Mouse (Mus musculus) bone marrow, adult 2 months (tissue): ENCODE data around the gene Ncln. TPM values are rescaled to one million over a fixed set of nuclear protein-coding genes. Genes with fewer than 3 reads are reported as not detected.

Experiments
- H3K27ac ChIP-seq: fragments of 200-500 bp; 2 replicates; pipeline ENCODE4 v1.5.1; 2012; ENCODE audit warnings: low read depth, mild to moderate bottlenecking, control low read depth, inconsistent platforms, low read length; ENCODE audit not compliant: control insufficient read depth, poor library complexity, insufficient read depth
- H3K4me1 ChIP-seq: fragments of 200-500 bp; 2 replicates; pipeline ENCODE4 v1.6.1; 2011; ENCODE audit warnings: low read length; ENCODE audit not compliant: control insufficient read depth, insufficient read depth
- H3K4me3 ChIP-seq: fragments of 200-500 bp; replicated peaks from 2 replicates; pipeline ENCODE3; 2011; ENCODE audit warnings: mild to moderate bottlenecking, low read depth, low read length, control low read depth; ENCODE audit not compliant: control insufficient read depth
- CTCF ChIP-seq: fragments of 200-500 bp; IDR thresholded peaks from 2 replicates; pipeline ENCODE4 v1.5.1; 2011; ENCODE audit warnings: low read length, control low read depth; ENCODE audit not compliant: control insufficient read depth, insufficient read depth
- POLR2A ChIP-seq: fragments of 200-500 bp; IDR thresholded peaks from 2 replicates; pipeline ENCODE4 v1.6.1; 2011; ENCODE audit warnings: low read depth, mild to moderate bottlenecking, control low read depth, low read length, borderline replicate concordance; ENCODE audit not compliant: control insufficient read depth
- WGBS: fragments of 180-500 bp; shearing (Covaris S2); methylation state at CpG from one replicate; pipeline ENCODE4 v1.1.7; 2018; 5-methylcytosine and 5-hydroxymethylcytosine counted together
- polyA plus RNA-seq: library from polyadenylated mRNA; stranded (reverse); fragments of >200 nt; gene quantifications from 2 replicates; pipeline ENCODE4 v1.2.4, GENCODE M21; 2011; ENCODE audit warnings: low replicate concordance; ENCODE audit not compliant: missing spikeins, insufficient read depth, insufficient read length

The Ncln gene
- polyA plus RNA-seq, 1 experiment = 61.0 TPM

GRCm38 (mm10) chr10:81497401-81498270 is 1.4 kb upstream of the Ncln start:
- peak overlapping the region; percentile 90 for H3K27ac ChIP-seq
- 2% methylated on average over 17 of the region's 17 CpGs for WGBS
- TF ChIP-seq POLR2A (peak; percentile 41; the same call in 1 of the 2 replicates), CTCF (no peak)
- no peaks in the 10 kb centered on the region; the same call in 1 of the 2 replicates for H3K4me1 ChIP-seq
- peak overlapping the region; percentile 78 for H3K4me3 ChIP-seq

- TF ChIP-seq POLR2A (no peak), CTCF (no peak)
These were observed 777 bp upstream of the Ncln start for GRCm38 (mm10) chr10:81496969-81497368.

GRCm38 (mm10) chr10:81495616-81496263 is 452 bp downstream of the Ncln start:
- Histone ChIP-seq H3K4me3 (peak overlapping the region; percentile 84), H3K4me1 (no peaks in the 10 kb centered on the region; the same call in 1 of the 2 replicates), H3K27ac (peak overlapping the region; percentile 55)
- TF ChIP-seq CTCF (no peak), POLR2A (no peak)
- WGBS = 1% methylated on average over 41 of the region's 41 CpGs

More at GRCm38 (mm10) chr10:81496969-81497368, 777 bp upstream of the Ncln start:
- Histone ChIP-seq H3K27ac (peak overlapping the region; percentile 90; the same call in 1 of the 2 replicates), H3K4me3 (peak overlapping the region; percentile 78), H3K4me1 (no peaks in the 10 kb centered on the region; the same call in 1 of the 2 replicates)
- WGBS = 3% methylated on average over 4 of the region's 4 CpGs

GRCm38 (mm10) chr10:81495151-81495550 is 1.0 kb downstream of the Ncln start:
- peak overlapping the region; percentile 84 for H3K4me3 ChIP-seq
- H3K27ac ChIP-seq = peak overlapping the region; percentile 55
- no peak for TF ChIP-seq POLR2A
- TF ChIP-seq CTCF = no peak
- H3K4me1 ChIP-seq = no peaks in the 10 kb centered on the region; the same call in 1 of the 2 replicates
- WGBS = 33% methylated on average over 6 of the region's 6 CpGs

- Histone ChIP-seq H3K4me1 (no peaks in the 10 kb centered on the region; the same call in 1 of the 2 replicates), H3K27ac (peak overlapping the region; percentile 65), H3K4me3 (peak overlapping the region; percentile 84)
- TF ChIP-seq CTCF = no peak
- TF ChIP-seq POLR2A = no peak
- 47% methylated on average over 11 of the region's 11 CpGs for WGBS
These were observed 1.7 kb downstream of the Ncln start for GRCm38 (mm10) chr10:81494260-81495041.

GRCm38 (mm10) chr10:81493601-81494220 is 2.5 kb downstream of the Ncln start:
- H3K27ac ChIP-seq = peak overlapping the region; percentile 65
- 72% methylated on average over 8 of the region's 8 CpGs for WGBS
- H3K4me1 ChIP-seq = no peaks in the 10 kb centered on the region; the same call in 1 of the 2 replicates
- TF ChIP-seq CTCF = peak; percentile 77
- TF ChIP-seq POLR2A = no peak
- H3K4me3 ChIP-seq = peak overlapping the region; percentile 10

GRCm38 (mm10) chr10:81492606-81493240 is 3.5 kb downstream of the Ncln start:
- no peak; the same call in 1 of the 2 replicates for TF ChIP-seq POLR2A
- no peak for TF ChIP-seq CTCF
- no peaks in the 10 kb centered on the region; the same call in 1 of the 2 replicates for H3K4me1 ChIP-seq
- 89% methylated on average over 11 of the region's 11 CpGs for whole genome bisulfite sequencing

More at GRCm38 (mm10) chr10:81492606-81493240, 3.5 kb downstream of the Ncln start:
- Histone ChIP-seq H3K27ac (no peak overlapping the region; the same call in 1 of the 2 replicates), H3K4me3 (no peak overlapping the region)
